Mouse (Mus musculus) heart, adult 18-20 months (tissue): ENCODE data around the gene Sema6c. TPM values are rescaled to one million over a fixed set of nuclear protein-coding genes. Genes with fewer than 3 reads are reported as not detected.
"Not testable (repeated sequence)": the region's sequence is repeated elsewhere in the genome, so short reads cannot be mapped to it uniquely, and the experiment has no call there.

ENCODE experiments used
- DNase-seq, 2 experiments: peaks; one replicate each; pipeline ENCODE4 v3.0.0; 2021 to 2022; ENCODE audit warnings: mixed read lengths in 1 of 2
- long read RNA-seq, 2 experiments: library from polyadenylated mRNA; stranded (forward); transcript quantifications; one replicate each; pipeline ENCODE4 v2.0.0; 2021
- total RNA-seq, 2 experiments: library from RNA; stranded (reverse); gene quantifications; 2 replicates each; pipeline ENCODE4 v1.2.3; 2021

Sema6c gene
- total RNA-seq, result 1 to 10 TPM; 4.0 to 4.8 TPM
- long read RNA-seq, experiment 1, partial matches to known transcripts, result 0 of 1 reads
- long read RNA-seq, experiment 1, other reads (novel, unspliced or antisense), result 0 of 1 reads
- long read RNA-seq, experiment 2, partial matches to known transcripts, result 1 of 3 reads
- long read RNA-seq, experiment 2, other reads (novel, unspliced or antisense), result 2 of 3 reads

DNA sequence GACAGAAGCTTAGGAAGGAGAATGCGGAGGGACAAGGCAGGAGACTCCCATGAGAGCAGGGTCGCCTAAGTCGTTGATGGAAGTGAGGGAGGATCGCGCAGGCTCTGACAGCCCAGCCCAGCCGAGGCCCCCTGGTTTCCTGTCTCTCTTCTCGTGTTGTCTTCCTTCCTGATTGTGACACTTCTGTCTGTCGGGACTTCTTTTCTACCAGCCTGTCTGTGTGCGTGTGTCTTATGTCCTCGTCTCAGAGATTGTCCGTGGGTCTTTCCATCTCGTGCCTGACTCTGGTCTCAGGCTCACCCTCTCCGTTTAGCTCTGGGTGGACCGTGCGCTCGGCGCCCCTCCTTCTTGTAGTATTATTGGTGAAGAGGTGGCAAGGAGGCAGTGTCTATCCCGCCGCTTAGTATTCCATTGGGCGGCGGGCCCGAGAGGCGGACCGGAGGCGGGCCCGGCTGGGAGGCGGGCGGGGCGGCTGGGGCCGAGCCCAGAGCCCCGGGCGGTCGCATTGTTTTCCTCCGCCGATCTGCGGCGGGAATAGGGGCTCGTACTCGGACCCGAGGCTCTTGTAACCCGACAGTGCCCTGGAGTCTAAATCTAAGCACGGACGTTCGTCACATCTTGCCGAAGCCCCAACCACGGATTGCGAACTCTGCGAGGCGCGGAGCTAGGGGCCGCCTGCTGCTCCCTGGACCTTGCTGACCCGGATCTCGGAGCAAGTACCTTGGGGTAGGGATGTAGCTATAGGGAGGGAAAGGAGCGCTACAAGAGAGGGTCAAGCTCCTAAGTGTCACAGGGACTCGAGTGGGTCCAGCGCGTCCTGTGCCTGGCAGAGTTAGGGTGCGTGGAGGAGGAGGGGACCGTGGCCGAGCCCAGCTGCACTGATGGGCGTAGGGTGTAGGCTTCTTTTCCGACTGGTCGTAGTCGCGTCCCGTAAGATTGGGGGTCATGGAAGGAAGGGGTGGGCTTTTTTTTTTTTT lies at the start of gene Sema6c:
TSS of gene Sema6c (plus strand) at position 471 of the 977 bp plus-strand sequence.
- peak; percentile 93 to 95 for DNase-seq

DNA sequence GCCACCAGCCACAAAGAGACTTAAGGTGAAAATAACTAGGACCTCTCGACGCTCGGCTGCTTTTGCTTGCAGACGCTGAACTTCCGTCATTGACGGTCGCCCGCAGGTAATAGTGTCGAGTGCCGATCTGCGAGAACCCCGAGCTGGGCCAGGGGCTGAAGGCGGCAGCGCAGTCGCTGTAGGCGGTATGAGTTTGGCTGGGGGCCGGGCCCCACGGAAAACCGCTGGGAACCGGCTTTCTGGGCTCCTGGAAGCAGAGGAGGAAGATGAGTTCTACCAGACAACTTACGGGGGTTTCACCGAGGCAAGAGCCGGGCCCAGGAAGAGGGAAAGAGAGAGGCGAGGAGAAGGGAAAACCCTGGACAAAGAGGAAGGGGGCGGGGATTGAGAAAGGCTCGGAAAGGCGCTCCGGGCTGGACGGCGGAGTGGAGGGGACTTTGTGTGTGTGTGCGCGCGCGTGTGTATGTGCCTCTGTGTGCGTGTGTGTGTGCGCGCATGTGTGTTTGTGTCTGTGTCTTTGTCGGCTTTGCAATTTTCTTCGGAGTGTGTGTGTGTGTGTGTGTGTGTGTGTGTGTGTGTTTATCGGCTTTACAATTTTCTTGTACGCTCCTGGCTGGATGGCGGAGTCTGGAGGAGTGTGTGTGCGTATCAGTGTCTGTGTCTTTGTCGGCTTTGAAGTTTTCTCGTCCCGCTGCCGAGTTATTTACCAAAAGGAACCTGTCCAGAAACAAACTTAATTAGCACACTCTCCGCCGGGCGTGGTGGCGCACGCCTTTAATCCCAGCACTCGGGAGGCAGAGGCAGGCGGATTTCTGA lies 49.1 kb upstream of the Sema6c start, which contains the start of gene Vps72:
TSS of gene Vps72 (plus strand) at position 112 of the 816 bp plus-strand sequence.
- peak; percentile 93 to 95 for DNase-seq

DNA sequence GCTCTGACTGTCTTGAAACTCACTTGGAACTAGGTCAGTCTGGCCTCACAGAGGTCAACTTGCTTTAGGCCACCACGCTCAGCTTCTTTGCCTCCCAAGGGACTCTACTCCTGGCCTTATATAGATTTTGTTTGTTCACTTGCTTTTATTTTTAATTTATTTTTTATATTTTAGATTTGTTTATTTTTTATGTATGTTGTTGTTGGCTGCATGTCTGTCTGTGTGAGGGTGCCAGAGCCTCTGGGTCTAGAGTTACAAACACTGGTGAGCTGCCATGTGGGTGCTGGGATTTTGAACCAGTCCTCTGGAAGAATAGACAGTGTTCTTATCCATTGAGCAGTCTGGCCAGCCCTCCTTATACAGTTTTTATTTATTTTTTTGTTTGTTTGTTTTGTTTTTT lies 47.5 kb upstream of the Sema6c start:
- DNase-seq, result no peak

DNA sequence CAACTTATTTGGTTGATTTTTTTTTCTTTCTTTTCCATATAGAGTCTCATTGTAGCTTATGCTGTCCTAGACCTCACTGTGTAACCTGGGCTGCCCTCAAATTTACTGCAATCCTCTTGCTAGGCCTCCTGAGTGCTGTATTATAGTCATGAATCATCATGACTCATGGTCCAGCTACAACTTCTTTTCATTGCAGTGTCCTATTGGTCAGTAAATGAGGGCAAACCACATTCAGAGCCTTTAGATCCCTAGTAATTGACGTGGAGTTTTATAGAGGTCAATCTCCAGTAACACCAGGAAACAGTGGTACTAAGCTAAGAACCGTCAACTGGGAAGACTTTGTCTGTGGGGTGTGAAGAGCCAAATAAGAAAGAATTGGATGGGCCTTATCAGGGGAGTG lies 42.5 kb upstream of the Sema6c start:
- DNase-seq, result no peak

DNA sequence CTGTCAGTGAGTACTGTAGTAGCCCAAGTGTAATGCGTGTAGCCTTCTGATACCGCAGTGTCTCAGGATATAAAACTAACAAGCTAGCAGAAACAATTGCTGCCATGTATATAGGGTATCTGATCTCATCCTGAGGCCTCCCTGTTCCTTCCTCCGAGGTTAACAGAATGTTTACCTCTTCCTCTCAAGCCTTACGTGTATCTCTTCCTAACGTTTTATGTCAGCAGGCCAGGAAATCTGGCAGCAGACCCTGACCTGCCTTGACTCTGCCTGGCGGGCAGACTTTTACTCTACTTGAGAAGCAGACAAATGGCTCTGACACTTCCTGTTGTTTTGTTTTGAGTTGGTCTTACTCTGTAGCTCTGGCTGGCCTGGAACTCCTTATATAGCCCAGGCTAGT lies 38.7 kb upstream of the Sema6c start:
- DNase-seq, result no peak

DNA sequence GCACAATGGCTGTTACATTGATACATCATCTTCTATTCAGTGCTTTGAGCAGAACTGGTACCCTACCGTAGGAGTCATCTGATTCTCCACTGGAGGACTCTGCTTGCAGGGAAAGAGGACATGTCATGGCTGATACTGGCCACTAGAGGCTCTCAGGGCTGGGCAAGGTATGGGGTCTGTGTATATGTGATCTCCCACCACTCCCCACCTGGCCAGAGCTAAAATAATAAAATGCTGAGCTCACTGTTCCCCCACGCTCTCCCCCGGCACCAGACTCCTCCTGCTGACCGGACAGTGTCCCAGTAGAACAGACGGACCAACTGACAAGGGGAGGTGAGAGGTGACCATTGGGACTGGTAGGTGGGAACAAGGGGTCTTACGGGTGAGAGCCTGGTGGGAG lies 36.0 kb upstream of the Sema6c start, which contains the start of gene Tmod4:
TSS of gene Tmod4 (plus strand) at position 231 of the 400 bp plus-strand sequence.
- peak in 1 of 2 experiments; percentile 39 for DNase-seq

DNA sequence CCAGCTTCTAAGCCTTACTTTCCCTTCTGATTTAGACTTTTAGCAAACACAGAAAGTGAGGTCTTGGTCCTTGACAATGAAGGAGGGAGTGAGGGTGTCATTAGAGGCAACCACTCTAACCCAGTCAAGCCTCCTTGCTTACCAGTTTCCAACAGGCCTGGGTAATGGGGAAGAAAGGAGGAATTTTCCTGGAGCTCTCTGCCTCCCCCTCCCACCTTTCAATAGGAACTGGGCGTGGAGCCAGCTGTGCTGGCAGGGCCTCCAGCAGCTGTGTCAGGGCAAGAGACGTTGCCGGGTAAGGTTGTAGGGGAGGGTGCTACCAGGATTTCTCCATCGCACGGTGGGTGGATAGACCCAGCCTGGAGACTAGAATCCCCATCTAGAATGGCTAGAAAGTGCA lies 35.3 kb upstream of the Sema6c start:
- peak in 1 of 2 experiments; percentile 55 for DNase-seq

DNA sequence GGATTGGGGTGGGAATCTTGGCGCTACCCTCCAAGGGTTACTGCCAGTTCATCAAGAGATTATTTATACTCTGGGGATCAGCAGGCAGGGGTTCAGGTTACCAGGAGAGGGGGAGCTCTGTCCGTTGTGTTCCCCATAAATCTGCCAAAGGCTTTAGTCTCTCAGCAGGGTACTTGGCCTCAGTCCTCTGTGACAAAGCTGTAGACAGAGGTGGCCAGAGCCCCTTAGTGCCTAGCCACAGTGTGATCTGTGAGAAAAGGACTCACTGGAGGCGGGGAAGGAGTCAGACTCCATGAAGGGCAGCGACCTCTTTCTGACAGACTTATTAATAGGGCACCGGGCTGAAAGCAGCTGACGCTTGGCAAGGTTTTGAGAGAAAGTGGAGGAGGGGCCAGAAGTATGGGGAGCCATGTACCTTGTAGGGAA lies 31.0 kb upstream of the Sema6c start:
- DNase-seq, result peak; percentile 73

DNA sequence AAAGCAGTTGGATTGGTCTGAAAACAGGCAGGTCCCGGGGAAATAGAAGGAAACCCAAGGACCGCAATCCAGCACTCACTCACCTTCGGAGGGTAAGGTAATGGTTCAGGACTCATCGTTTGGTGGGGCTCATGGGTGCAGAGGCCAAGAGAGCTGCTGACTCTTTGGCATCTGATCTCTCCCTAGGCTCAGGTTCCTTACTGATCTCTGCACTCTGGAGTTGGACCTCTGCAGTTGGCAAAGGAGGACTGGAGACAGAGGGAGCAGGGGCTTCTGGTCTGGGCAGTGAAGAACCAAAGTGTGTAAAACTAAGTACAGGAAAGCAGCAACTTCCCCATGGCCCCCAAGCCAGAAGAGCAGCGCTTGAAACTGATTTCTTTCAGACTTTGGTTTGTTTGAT lies 30.2 kb upstream of the Sema6c start:
- DNase-seq, result no peak

DNA sequence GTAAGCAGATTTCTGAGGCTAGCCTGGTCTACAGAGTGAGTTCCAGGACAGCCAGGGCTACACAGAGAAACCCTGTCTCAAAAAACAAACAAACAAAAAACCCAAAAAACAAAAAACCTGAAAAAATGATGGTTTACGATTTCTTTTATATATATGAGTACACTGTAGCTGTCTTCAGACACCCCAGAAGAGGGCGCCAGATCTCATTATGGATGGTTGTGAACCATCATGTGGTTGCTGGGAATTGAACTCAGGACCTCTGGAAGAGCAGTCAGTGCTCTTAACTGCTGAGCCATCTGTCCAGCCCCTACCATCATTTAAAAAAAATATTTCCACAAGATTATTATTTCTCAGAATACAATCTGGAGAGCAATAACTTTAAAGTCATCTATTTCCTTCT lies 27.9 kb upstream of the Sema6c start:
- not testable (repeated sequence) for DNase-seq

DNA sequence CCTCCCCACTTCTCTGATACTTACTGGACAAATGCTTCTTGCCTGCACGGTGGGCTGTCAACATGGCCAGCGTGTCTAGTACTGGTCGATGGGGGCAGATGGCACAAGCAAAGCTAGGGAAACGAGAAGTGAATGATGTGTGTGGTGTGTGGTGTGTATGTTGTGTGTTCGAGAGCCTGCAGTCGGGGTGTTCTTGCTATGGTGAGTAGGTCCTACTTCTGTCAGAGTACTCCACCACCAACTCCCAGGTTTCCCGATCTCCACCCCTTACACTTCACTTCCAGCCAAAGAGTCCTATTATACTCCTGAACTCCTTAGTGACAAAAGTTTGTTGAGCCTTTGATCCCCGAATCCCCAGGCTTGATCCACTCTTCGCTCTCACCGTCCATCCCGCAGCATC lies 27.1 kb upstream of the Sema6c start:
- DNase-seq, result no peak

DNA sequence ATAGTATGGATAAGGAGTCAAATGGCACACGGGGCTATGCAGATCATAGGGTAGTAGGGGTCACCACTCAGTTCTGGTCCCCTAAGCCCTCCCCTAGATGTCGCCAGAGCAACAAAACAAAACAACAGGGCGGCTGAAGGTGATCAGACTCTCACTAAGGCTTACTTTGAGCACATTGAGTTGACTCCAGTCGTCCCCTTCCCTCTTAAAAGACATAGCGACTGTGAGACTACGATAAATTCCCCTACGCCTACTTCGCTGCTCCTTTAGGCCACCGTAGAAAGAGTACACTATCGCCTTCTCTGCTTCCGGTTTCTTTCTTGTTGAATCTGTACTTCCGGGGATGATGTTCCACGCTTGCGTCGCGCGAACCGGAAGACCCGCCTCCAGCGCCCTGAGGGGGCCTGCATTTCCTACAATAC lies 26.6 kb upstream of the Sema6c start, which contains the start of the genes Scnm1 and Lysmd1:
TSS of gene Scnm1 (minus strand) at position 332 of the 422 bp plus-strand sequence.
TSS of gene Lysmd1 (plus strand) at position 409 of the 422 bp plus-strand sequence.
- peak; percentile 94 to 96 for DNase-seq

DNA sequence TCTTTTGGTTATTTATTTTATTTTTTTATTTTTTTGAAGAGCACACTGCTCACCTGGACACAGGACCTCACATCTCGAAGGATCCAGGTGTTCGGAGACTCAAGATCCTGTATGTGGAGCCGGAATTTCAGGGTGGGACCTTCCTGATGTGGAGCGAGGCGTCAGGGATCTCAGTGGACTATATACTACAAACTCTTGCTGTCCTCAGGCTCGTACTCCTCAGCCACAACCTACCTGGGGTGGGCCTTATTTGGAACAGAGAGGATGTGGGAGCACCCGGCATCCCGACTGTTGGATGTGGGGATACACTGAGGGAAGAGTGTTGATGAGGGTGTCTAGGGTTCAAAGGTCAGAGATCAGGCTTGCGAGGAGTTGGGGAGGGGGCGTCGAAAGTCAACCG lies 26.1 kb upstream of the Sema6c start:
- DNase-seq, result not testable (repeated sequence)

DNA sequence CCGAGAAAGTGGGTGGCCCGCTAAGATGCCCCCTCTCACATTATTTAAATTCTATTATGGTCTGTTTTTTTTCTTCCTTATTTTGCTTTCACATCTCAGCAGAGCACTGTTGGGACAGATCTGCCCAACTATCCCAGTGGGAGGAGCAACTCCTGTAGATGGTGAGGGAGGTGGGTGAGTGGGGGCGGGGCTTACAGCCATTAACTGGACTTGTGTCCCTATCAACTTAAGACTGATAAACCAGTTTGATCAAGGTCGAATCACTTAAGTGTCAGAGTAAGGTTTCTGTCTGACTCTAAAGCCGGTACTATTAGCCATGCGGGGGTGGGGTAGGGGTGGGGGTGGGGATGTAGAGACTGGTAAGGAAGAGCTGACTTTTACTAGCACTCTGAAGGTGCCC lies 25.2 kb upstream of the Sema6c start:
- peak; percentile 71 to 76 for DNase-seq

DNA sequence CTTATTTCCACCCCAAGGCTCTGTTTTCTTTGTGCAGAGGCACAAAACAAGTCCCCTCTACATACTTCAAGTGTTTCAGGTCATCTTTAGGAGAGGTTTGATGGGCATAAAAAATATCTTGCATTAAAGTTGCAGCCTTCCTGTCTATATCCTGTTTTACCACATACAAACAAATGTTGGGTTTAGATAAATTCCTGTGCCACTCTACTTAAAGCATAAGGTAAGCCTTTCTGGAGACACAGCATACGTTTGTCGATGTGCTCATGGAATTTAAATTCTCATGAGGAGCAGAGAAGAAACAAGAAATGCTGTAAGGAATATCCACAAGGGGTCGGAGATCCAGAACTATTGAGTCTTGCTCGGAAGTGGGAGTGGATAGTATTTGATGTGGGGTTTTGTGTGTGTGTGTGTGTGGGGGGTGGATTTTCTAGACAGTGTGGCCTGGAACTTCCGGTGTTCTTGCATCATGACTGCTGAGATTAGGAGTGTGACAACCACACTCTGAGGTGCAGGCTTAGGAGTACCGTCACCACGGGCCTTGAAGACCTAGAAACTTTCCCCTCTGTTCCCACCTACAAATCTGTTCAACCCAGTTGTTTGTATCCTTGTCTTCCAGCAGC lies 24.7 kb upstream of the Sema6c start:
- no peak for DNase-seq

DNA sequence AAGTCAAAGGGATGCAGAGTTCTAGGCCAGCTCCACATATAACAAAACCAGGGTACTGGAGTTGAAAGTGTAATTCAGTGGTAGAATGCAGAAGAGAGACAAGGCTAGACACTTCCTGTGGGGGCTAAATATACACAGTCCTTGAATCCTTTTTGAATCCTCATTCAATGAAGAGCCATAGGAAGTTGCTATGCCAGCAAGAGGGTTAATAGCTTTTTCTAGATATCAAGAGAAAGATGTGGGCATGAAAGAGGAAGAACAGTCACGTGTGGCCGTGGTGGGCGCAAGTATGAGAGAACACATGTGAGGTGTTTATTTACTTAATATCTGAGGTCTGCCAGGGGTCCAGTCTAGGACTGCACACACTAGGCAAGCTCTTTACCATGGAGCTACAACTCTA lies 23.9 kb upstream of the Sema6c start:
- no peak for DNase-seq

DNA sequence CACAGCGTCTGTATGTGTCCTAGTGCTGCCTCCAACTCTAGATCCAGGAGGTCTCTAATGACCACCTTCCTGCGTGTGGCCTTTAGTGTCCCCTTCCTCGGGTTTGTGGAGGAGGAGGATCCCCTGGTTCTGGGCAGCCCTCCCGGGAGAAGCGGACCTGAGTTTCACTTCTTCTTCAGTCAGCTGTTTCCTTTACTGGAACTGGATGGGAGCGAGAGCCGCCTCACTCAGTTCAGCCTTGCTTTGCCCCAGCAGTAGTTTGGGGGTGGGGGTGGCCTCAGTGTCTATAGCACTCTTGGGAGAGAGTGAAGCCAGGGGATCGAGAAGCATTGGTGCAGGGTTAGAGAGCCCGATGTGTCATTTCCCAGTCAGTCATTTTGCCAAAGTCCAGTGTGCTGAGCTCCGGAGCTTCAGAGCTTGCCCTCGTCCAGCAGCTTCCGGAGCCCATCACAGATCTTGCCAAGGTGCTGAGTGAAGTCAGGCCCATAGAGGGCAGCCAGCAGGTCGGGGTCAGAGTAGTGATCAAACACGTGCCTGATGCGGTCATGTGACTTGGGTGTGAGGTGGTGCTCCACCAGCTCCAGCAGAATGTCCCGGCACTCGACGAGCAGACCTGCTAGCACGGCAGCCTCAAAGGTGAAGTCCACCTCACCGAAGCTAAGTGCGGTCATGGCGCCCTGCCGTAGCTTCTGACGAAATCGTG lies 20.5 kb upstream of the Sema6c start:
- DNase-seq, result peak in 1 of 2 experiments; percentile 63

DNA sequence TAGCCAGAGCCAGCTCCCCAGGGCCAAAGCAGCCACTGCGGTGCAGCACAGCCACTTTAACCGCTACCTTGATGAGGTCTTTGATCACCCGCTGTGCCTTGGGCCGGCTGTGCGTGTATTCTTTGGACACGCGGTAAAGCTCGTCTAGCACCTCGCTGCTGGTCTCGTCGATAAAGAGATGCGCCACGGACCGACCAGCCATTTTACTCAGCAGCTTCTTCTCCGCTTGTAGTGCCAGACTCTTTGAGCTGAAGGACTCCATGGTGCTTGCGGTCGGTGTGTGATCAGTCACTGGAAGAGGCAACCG lies 20.0 kb upstream of the Sema6c start:
- no peak for DNase-seq

DNA sequence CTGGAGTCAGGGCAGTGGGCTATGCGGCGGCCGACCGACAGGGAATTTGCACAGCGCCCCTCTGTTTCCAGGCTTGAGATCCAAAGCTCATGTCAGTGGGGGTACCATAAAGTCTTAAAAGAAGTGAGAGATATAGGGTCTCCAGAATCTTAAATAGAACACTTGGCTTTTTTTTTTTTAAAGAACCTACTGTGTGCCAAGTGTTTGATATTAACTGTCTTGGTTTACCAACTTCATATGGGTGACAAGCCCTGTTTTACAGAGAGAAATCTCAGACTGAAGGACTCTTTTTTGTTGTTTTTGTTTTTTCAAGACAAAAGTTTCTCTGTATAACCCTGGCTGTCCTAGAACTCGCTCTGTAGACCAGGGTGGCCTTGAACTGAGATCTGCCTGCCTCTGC lies 19.5 kb upstream of the Sema6c start:
- no peak for DNase-seq

DNA sequence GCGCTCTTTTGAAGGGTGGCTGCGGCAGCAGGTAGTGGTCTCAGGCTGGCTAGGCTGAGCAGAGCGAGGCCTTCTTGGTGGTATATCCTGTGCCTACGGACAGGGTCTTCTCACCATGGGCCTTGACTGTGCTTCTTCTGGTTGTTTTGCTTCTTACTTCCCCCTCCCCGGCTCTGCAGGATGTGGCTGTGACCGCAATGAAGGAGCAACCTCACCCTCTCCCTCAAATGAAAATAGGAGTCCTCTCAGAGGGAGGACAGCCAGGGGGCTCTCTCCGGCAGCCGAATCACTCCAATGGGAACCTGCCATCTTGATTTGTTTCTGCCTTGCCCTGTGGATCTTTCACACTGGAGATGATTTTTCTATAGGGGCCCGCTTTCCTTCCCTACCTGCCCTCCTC lies 18.8 kb upstream of the Sema6c start:
- peak in 1 of 2 experiments; percentile 59 for DNase-seq

DNA sequence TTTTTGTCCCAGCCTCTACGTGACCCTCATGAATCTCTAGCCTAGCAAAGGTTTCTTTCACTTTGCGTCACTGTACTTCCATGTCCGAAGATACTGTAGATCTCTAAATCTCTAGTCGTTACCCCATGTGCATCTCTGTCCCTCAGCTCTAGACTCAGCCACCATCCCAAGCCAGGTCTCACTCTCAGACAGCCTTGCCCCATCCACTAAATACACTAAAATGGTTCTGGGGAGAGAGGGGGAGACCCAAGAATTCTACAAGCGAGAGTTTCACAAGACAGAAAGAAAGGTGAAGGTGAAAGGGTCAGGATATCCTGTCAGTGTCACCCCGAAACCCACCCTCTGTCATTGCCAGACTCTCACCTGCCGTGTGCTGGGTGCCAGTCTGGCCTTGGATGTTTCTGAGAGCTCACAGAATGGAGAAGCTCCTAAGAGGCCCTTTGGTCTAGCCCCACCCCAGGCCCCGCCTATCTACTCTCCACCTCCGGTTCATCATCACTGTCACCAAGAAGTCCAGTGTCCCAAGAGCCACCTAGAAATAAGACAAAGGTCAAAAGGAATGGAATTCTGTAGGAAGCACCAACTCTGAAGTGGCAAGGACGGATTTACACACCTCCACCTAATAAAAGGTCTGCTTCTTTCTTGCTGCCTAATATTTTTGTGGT lies 18.2 kb upstream of the Sema6c start, which contains the start of gene Tnfaip8l2:
TSS of gene Tnfaip8l2 (minus strand) at position 409 of the 665 bp plus-strand sequence.
- DNase-seq, result peak in 1 of 2 experiments; percentile 71
